Mouse (Mus musculus) limb, embryonic 11.5 days (tissue): Measurements from ENCODE around the gene 4931414P19Rik. TPM values are rescaled to one million over a fixed set of nuclear protein-coding genes. Genes with fewer than 3 reads are reported as not detected.

ENCODE experiments used
- ATAC-seq: fragments of 200-750 bp; cut with Nextera tagmentation; 2 replicates; pipeline ENCODE4 v1.8.0; 2017; ENCODE audit warnings: low read depth; ENCODE audit not compliant: insufficient number of reproducible peaks, low FRiP score, low TSS enrichment
- DNase-seq: peaks from one replicate; pipeline ENCODE4 v3.0.0-alpha.2; 2015; ENCODE audit warnings: low spot score
- H3K27ac ChIP-seq: fragments of 300-500 bp; sonication (generic); replicated peaks from 2 replicates; pipeline ENCODE4 v1.5.1; 2014; ENCODE audit warnings: low read depth, mild to moderate bottlenecking, low read length
- H3K27me3 ChIP-seq: fragments of 300-500 bp; sonication (generic); 2 replicates; pipeline ENCODE4 v1.6.1; 2014; ENCODE audit warnings: mild to moderate bottlenecking, low read length, mixed read lengths; ENCODE audit not compliant: control insufficient read depth, insufficient read depth
- H3K36me3 ChIP-seq: fragments of 300-500 bp; sonication (generic); 2 replicates; pipeline ENCODE4 v1.6.1; 2014; ENCODE audit warnings: mild to moderate bottlenecking, low read length, moderate library complexity, mixed read lengths; ENCODE audit not compliant: control insufficient read depth, insufficient read depth
- H3K4me1 ChIP-seq: fragments of 300-500 bp; sonication (generic); 2 replicates; pipeline ENCODE4 v1.6.1; 2014; ENCODE audit warnings: low read length, mixed read lengths; ENCODE audit not compliant: control insufficient read depth, insufficient read depth
- H3K4me2 ChIP-seq: fragments of 300-500 bp; sonication (generic); 2 replicates; pipeline ENCODE4 v1.6.1; 2014; ENCODE audit warnings: low read depth, mild to moderate bottlenecking, moderate library complexity; ENCODE audit not compliant: severe bottlenecking
- H3K4me3 ChIP-seq: fragments of 300-500 bp; sonication (generic); 2 replicates; pipeline ENCODE4 v1.5.1; 2014; ENCODE audit warnings: low read depth, low read length
- H3K9ac ChIP-seq: fragments of 300-500 bp; sonication (generic); 2 replicates; pipeline ENCODE4 v1.6.1; 2014; ENCODE audit warnings: mild to moderate bottlenecking, low read length
- H3K9me3 ChIP-seq: fragments of 300-500 bp; sonication (generic); 2 replicates; pipeline ENCODE4 v1.6.1; 2016; ENCODE audit warnings: low read length; ENCODE audit not compliant: control insufficient read depth
- WGBS: fragments of 180-500 bp; shearing (Covaris S2); extraction: QIAGEN DNeasy Blood & Tissue Kit; methylation state at CpG from one replicate; pipeline ENCODE4 v1.1.7; 2014; 5-methylcytosine and 5-hydroxymethylcytosine counted together
- polyA plus RNA-seq: library from polyadenylated mRNA; unstranded; fragments of >200 nt; fragmentation: Nextera tagmentation; extraction: Ambion mirVana; gene quantifications from 2 replicates; pipeline ENCODE4 v1.2.1, GENCODE M21; 2014

Gene 4931414P19Rik
- polyA plus RNA-seq, 1 experiment from 2014 or later = 7.8 TPM

- no peaks in the 10 kb centered on the region for H3K27me3 ChIP-seq
- no peak overlapping the region for H3K4me3 ChIP-seq
- ATAC-seq (no peak), DNase-seq (no peak)
- peaks cover 47% of the 10 kb centered on the region for H3K36me3 ChIP-seq
- H3K27ac ChIP-seq = no peak overlapping the region
- H3K4me2 ChIP-seq = no peak overlapping the region
- no peaks in the 10 kb centered on the region for H3K9me3 ChIP-seq
- no peak overlapping the region for H3K9ac ChIP-seq
- WGBS = 93% methylated on average over 9 of the region's 9 CpGs
- peaks cover 10% of the 10 kb centered on the region for H3K4me1 ChIP-seq
These were observed 38.5 kb upstream of the 4931414P19Rik start for GRCm38 (mm10) chr14:54644294-54644693.

- peaks cover 46% of the 10 kb centered on the region for H3K36me3 ChIP-seq
- DNase-seq (no peak), ATAC-seq (no peak)
- H3K27ac ChIP-seq = no peak overlapping the region; the same call in 1 of the 2 replicates
- H3K4me3 ChIP-seq = no peak overlapping the region
- H3K9me3 ChIP-seq = no peaks in the 10 kb centered on the region
- peaks cover 14% of the 10 kb centered on the region for H3K4me1 ChIP-seq
- 91% methylated on average over 2 of the region's 2 CpGs for WGBS
- H3K4me2 ChIP-seq = no peak overlapping the region
- no peak overlapping the region for H3K9ac ChIP-seq
- no peaks in the 10 kb centered on the region for H3K27me3 ChIP-seq
These were observed 37.2 kb upstream of the 4931414P19Rik start for GRCm38 (mm10) chr14:54643011-54643410.

GRCm38 (mm10) chr14:54642224-54642944 is 36.6 kb upstream of the 4931414P19Rik start:
- WGBS = 78% methylated on average over 25 of the region's 25 CpGs
- ATAC-seq (no peak), DNase-seq (no peak)
- no peak overlapping the region for H3K4me3 ChIP-seq
- H3K4me1 ChIP-seq = peaks cover 14% of the 10 kb centered on the region
- H3K36me3 ChIP-seq = peaks cover 43% of the 10 kb centered on the region
- H3K27me3 ChIP-seq = no peaks in the 10 kb centered on the region
- no peak overlapping the region; the same call in 1 of the 2 replicates for H3K27ac ChIP-seq
- no peak overlapping the region for H3K4me2 ChIP-seq
- no peaks in the 10 kb centered on the region for H3K9me3 ChIP-seq
- H3K9ac ChIP-seq = no peak overlapping the region

- Histone ChIP-seq H3K4me1 (peaks cover 14% of the 10 kb centered on the region), H3K9ac (peak within 1 kb of the TSS; percentile 94), H3K4me2 (peak within 1 kb of the TSS; percentile 89), H3K9me3 (no peaks in the 10 kb centered on the region), H3K27me3 (no peaks in the 10 kb centered on the region), H3K27ac (peak within 1 kb of the TSS; percentile 73), H3K4me3 (peak within 1 kb of the TSS; percentile 82), H3K36me3 (peaks cover 36% of the 10 kb centered on the region)
- peak; percentile 97 for DNase-seq
- peak; percentile 88 for ATAC-seq
- WGBS = under 1% methylated on average over 44 of the region's 52 CpGs
These were observed 35.6 kb upstream of the 4931414P19Rik start, which contains the start of gene Cdh24 for GRCm38 (mm10) chr14:54641305-54641969. Cdh24 (minus strand) TSS chr14:54641364.

- peaks cover 14% of the 10 kb centered on the region for H3K4me1 ChIP-seq
- peak; percentile 4; the same call in 1 of the 2 replicates for ATAC-seq
- H3K9me3 ChIP-seq = no peaks in the 10 kb centered on the region
- peaks cover 35% of the 10 kb centered on the region for H3K36me3 ChIP-seq
- peak within 1 kb of the TSS; percentile 94 for H3K9ac ChIP-seq
- no peak for DNase-seq
- peak within 1 kb of the TSS; percentile 73 for H3K27ac ChIP-seq
- H3K4me2 ChIP-seq = peak within 1 kb of the TSS; percentile 89
- H3K27me3 ChIP-seq = no peaks in the 10 kb centered on the region
- H3K4me3 ChIP-seq = peak within 1 kb of the TSS; percentile 82
- under 1% methylated on average over 26 of the region's 28 CpGs for WGBS
These were observed 35.1 kb upstream of the 4931414P19Rik start, which contains the start of gene Gm17606 for GRCm38 (mm10) chr14:54640946-54641304. Gm17606 (plus strand) TSS chr14:54640952.

GRCm38 (mm10) chr14:54640121-54640520 is 34.3 kb upstream of the 4931414P19Rik start:
- Histone ChIP-seq H3K27ac (no peak overlapping the region), H3K9me3 (no peaks in the 10 kb centered on the region), H3K4me2 (peak overlapping the region; percentile 89), H3K4me1 (peaks cover 14% of the 10 kb centered on the region), H3K36me3 (peaks cover 27% of the 10 kb centered on the region), H3K9ac (peak overlapping the region; percentile 94), H3K4me3 (peak overlapping the region; percentile 82), H3K27me3 (no peaks in the 10 kb centered on the region)
- WGBS = 7% methylated on average over 4 of the region's 4 CpGs
- DNase-seq = no peak
- ATAC-seq = no peak

- WGBS = 82% methylated on average over 5 of the region's 5 CpGs
These were observed 32.4 kb upstream of the 4931414P19Rik start for GRCm38 (mm10) chr14:54638210-54638609.

GRCm38 (mm10) chr14:54636954-54637353 is 31.2 kb upstream of the 4931414P19Rik start:
- DNase-seq (peak; percentile 76), ATAC-seq (no peak)
- Histone ChIP-seq H3K9ac (no peak overlapping the region), H3K27ac (no peak overlapping the region), H3K9me3 (no peaks in the 10 kb centered on the region), H3K27me3 (no peaks in the 10 kb centered on the region), H3K4me2 (no peak overlapping the region), H3K4me1 (peaks cover 14% of the 10 kb centered on the region), H3K4me3 (no peak overlapping the region), H3K36me3 (peaks cover 15% of the 10 kb centered on the region; the same call in 1 of the 2 replicates)
- 59% methylated on average over 8 of the region's 8 CpGs for WGBS

More at GRCm38 (mm10) chr14:54638210-54638609, 32.4 kb upstream of the 4931414P19Rik start:
- no peak overlapping the region for H3K27ac ChIP-seq
- no peaks in the 10 kb centered on the region for H3K9me3 ChIP-seq
- DNase-seq (no peak), ATAC-seq (no peak)
- peaks cover 14% of the 10 kb centered on the region for H3K4me1 ChIP-seq
- no peak overlapping the region for H3K9ac ChIP-seq
- peaks cover 18% of the 10 kb centered on the region; the same call in 1 of the 2 replicates for H3K36me3 ChIP-seq
- H3K4me2 ChIP-seq = no peak overlapping the region
- H3K4me3 ChIP-seq = no peak overlapping the region
- no peaks in the 10 kb centered on the region for H3K27me3 ChIP-seq
